Mouse (Mus musculus): ENCODE results near the gene Gm10912.

DNA sequence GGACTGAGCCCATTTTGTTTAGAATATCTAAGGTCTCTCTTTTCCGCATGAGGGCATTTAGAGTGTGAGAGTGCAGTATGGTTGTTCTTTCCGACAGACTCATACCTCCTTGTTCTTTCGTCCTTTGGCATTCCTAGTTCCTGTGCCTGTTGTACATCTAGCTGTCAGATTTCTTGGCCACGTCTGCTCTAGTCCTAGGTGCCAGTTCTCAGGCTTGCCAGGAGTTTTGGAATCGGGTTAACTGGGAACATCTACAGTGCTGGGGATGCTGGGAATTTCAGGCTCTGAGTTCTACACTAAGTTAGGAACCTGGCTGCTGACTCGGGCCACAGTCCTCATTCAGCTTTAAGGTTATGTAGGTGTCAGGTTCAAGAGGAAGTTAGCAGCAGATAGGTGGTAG lies 30.0 kb upstream of the Gm10912 start:
- TF ChIP-seq GATA1 (IDR thresholded peaks at IDR 0.05; ENCODE audit: borderline replicate concordance, low read length) = no peak
- TF ChIP-seq FLI1 (IDR thresholded peaks at IDR 0.05; ENCODE audit: low read length) = no peak
